Mouse (Mus musculus): ENCODE results near the gene Ube3b. TPM values are rescaled to one million over a fixed set of nuclear protein-coding genes. Genes with fewer than 3 reads are reported as not detected.

Gene Ube3b
- 10 to 100 TPM; 71.8 to 79.6 TPM for total RNA-seq (2021)

GRCm38 (mm10) chr5:114380209-114381012 is at the start of gene Ube3b, which contains the start of gene Kctd10:
Gene Ube3b (plus strand): TSS chr5:114380607.
Gene Kctd10 (minus strand): TSS chr5:114380508.
- intact Hi-C loops (cut with DNase I) = no loop called here
- peak; percentile 73 to 92 for DNase-seq (ENCODE audit: extremely low spot score in 1 of 2, low spot score in 2 of 2)

GRCm38 (mm10) chr5:114342996-114343395 is 37.4 kb upstream of the Ube3b start:
- intact Hi-C loops (cut with DNase I) = no loop called here
- DNase-seq (ENCODE audit: extremely low spot score in 1 of 2, low spot score in 2 of 2) = no peak

GRCm38 (mm10) chr5:114343612-114344011 is 36.8 kb upstream of the Ube3b start:
- DNase-seq (ENCODE audit: extremely low spot score in 1 of 2, low spot score in 2 of 2) = no peak
- intact Hi-C loops (cut with DNase I) = no loop called here

GRCm38 (mm10) chr5:114345538-114345937 is 34.9 kb upstream of the Ube3b start:
- intact Hi-C loops (cut with DNase I) = no loop called here
- DNase-seq (ENCODE audit: extremely low spot score in 1 of 2, low spot score in 2 of 2) = no peak

GRCm38 (mm10) chr5:114347005-114347404 is 33.4 kb upstream of the Ube3b start:
- intact Hi-C loops (cut with DNase I) = no loop called here

GRCm38 (mm10) chr5:114351490-114351889 is 28.9 kb upstream of the Ube3b start:
- intact Hi-C loops (cut with DNase I) = no loop called here
- DNase-seq (ENCODE audit: extremely low spot score in 1 of 2, low spot score in 2 of 2) = no peak

More at GRCm38 (mm10) chr5:114347005-114347404, 33.4 kb upstream of the Ube3b start:
- no peak for DNase-seq (ENCODE audit: extremely low spot score in 1 of 2, low spot score in 2 of 2)

- DNase-seq (ENCODE audit: extremely low spot score in 1 of 2, low spot score in 2 of 2) = peak; percentile 63 to 89
- intact Hi-C loops (cut with DNase I) = loop anchor here (5.0 kb wide), 1 partner anchor 39 kb away; no protein-coding TSS in a partner anchor
Observed at GRCm38 (mm10) chr5:114356250-114356935, 24.0 kb upstream of the Ube3b start.

- intact Hi-C loops (cut with DNase I) = loop anchor here (5.0 kb wide), 1 partner anchor 40 kb away; no protein-coding TSS in a partner anchor
Observed at GRCm38 (mm10) chr5:114356936-114357751, 23.3 kb upstream of the Ube3b start.

GRCm38 (mm10) chr5:114358833-114359232 is 21.6 kb upstream of the Ube3b start:
- intact Hi-C loops (cut with DNase I) = loop anchor here (5.0 kb wide), 1 partner anchor 42 kb away; no protein-coding TSS in a partner anchor
- peak in 1 of 2 experiments; percentile 50 for DNase-seq (ENCODE audit: extremely low spot score in 1 of 2, low spot score in 2 of 2)

More at GRCm38 (mm10) chr5:114356936-114357751, 23.3 kb upstream of the Ube3b start:
- peak in 1 of 2 experiments; percentile 48 for DNase-seq (ENCODE audit: extremely low spot score in 1 of 2, low spot score in 2 of 2)

GRCm38 (mm10) chr5:114359586-114359985 is 20.8 kb upstream of the Ube3b start:
- no peak for DNase-seq (ENCODE audit: extremely low spot score in 1 of 2, low spot score in 2 of 2)
- intact Hi-C loops (cut with DNase I) = loop anchor here (5.0 kb wide), 1 partner anchor 42 kb away; no protein-coding TSS in a partner anchor

GRCm38 (mm10) chr5:114360968-114361367 is 19.4 kb upstream of the Ube3b start:
- intact Hi-C loops (cut with DNase I) = no loop called here
- DNase-seq (ENCODE audit: extremely low spot score in 1 of 2, low spot score in 2 of 2) = no peak

GRCm38 (mm10) chr5:114365043-114365752 is 15.2 kb upstream of the Ube3b start:
- peak in 1 of 2 experiments; percentile 72 for DNase-seq (ENCODE audit: extremely low spot score in 1 of 2, low spot score in 2 of 2)
- intact Hi-C loops (cut with DNase I) = no loop called here

GRCm38 (mm10) chr5:114368121-114368520 is 12.3 kb upstream of the Ube3b start:
- intact Hi-C loops (cut with DNase I) = no loop called here
- DNase-seq (ENCODE audit: extremely low spot score in 1 of 2, low spot score in 2 of 2) = no peak

- peak in 1 of 2 experiments; percentile 18 for DNase-seq (ENCODE audit: extremely low spot score in 1 of 2, low spot score in 2 of 2)
- intact Hi-C loops (cut with DNase I) = no loop called here
Observed at GRCm38 (mm10) chr5:114368803-114369496, 11.5 kb upstream of the Ube3b start.

- DNase-seq (ENCODE audit: extremely low spot score in 1 of 2, low spot score in 2 of 2) = no peak
- intact Hi-C loops (cut with DNase I) = no loop called here
Observed at GRCm38 (mm10) chr5:114369921-114370320, 10.5 kb upstream of the Ube3b start.

- peak in 1 of 2 experiments; percentile 79 for DNase-seq (ENCODE audit: extremely low spot score in 1 of 2, low spot score in 2 of 2)
- intact Hi-C loops (cut with DNase I) = no loop called here
Observed at GRCm38 (mm10) chr5:114370371-114370776, 10.0 kb upstream of the Ube3b start.

- intact Hi-C loops (cut with DNase I) = no loop called here
Observed at GRCm38 (mm10) chr5:114371331-114371730, 9.1 kb upstream of the Ube3b start.

More at GRCm38 (mm10) chr5:114371331-114371730, 9.1 kb upstream of the Ube3b start:
- no peak for DNase-seq (ENCODE audit: extremely low spot score in 1 of 2, low spot score in 2 of 2)
